Mouse (Mus musculus) kidney, adult 2 months (tissue): ENCODE measurements around the gene Dync1i2.

ENCODE experiments used
- CTCF ChIP-seq: fragments of 200-500 bp; conservative IDR thresholded peaks from 2 replicates; pipeline ENCODE4 v1.5.1; 2011; ENCODE audit warnings: low read depth, mild to moderate bottlenecking, control low read depth, low read length, moderate library complexity, mixed read lengths; ENCODE audit not compliant: insufficient read depth, insufficient read length
- POLR2A ChIP-seq: fragments of 200-500 bp; IDR thresholded peaks from one replicate; pipeline ENCODE4 v1.6.1; 2011; ENCODE audit warnings: low read depth, low read length, control low read depth

DNA sequence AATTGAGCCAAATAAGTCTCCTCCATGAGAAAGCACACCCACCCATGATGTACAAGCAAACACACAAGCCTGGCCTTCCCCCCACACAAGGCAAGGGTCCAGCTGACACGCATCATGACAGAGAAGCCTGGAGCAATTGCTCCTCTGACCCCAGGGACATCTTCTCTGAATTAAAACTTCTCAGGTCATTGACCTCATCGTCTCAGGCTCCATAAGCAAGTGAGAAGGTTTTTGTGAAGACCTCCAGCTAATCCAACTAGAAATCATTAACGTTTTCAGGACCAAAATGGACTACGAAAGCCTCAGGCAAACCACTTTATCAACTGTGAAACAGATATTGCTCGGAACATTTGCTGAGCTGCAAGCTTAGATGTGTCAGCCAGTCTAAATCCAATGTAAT, 80.1 kb downstream of the Dync1i2 start:
- no peak for TF ChIP-seq POLR2A
- TF ChIP-seq CTCF: no peak
